Mouse (Mus musculus): ENCODE results near the gene Abcg5. TPM values are rescaled to one million over a fixed set of nuclear protein-coding genes. Genes with fewer than 3 reads are reported as not detected.

Abcg5 gene
- polyA plus RNA-seq, 1 experiment from 2014 or later: 0.47 TPM

- no peak for ATAC-seq (ENCODE audit: extremely low read depth, insufficient number of reproducible peaks, low FRiP score, low TSS enrichment)
- H3K9ac ChIP-seq: no peak overlapping the region
- H3K27me3 ChIP-seq (replicated peaks): no peaks in the 10 kb centered on the region
- H3K27ac ChIP-seq (replicated peaks): no peak overlapping the region
- H3K4me2 ChIP-seq: no peak overlapping the region
- 0 out of 2 replicates have a peak, but pooled peaks cover 6% of the 10 kb centered on the region for H3K4me1 ChIP-seq
- no peaks in the 10 kb centered on the region for H3K36me3 ChIP-seq
- H3K4me3 ChIP-seq: no peak overlapping the region
- 36% methylated on average over 5 of the region's 5 CpGs for WGBS
- no peaks in the 10 kb centered on the region for H3K9me3 ChIP-seq
Measured at GRCm38 (mm10) chr17:84658195-84658594, 24.6 kb downstream of the Abcg5 start.

- Histone ChIP-seq H3K4me2 (no peak overlapping the region), H3K9me3 (no peaks in the 10 kb centered on the region), H3K27ac (replicated peaks) (no peak overlapping the region), H3K4me1 (0 out of 2 replicates have a peak, but pooled peaks cover 6% of the 10 kb centered on the region), H3K36me3 (no peaks in the 10 kb centered on the region), H3K27me3 (replicated peaks) (no peaks in the 10 kb centered on the region), H3K9ac (no peak overlapping the region), H3K4me3 (no peak overlapping the region)
- no peak for ATAC-seq (ENCODE audit: extremely low read depth, insufficient number of reproducible peaks, low FRiP score, low TSS enrichment)
- 74% methylated on average over 7 of the region's 7 CpGs for WGBS
Measured at GRCm38 (mm10) chr17:84657782-84658181, 25.0 kb downstream of the Abcg5 start.

- H3K27ac ChIP-seq (replicated peaks): no peak overlapping the region
- no peak overlapping the region for H3K4me2 ChIP-seq
- no peak for ATAC-seq (ENCODE audit: extremely low read depth, insufficient number of reproducible peaks, low FRiP score, low TSS enrichment)
- no peaks in the 10 kb centered on the region for H3K9me3 ChIP-seq
- H3K36me3 ChIP-seq: no peaks in the 10 kb centered on the region
- WGBS: 77% methylated on average over 3 of the region's 3 CpGs
- H3K27me3 ChIP-seq (replicated peaks): no peaks in the 10 kb centered on the region
- no peak overlapping the region for H3K9ac ChIP-seq
- H3K4me1 ChIP-seq: 0 out of 2 replicates have a peak, but pooled peaks cover 6% of the 10 kb centered on the region
- no peak overlapping the region for H3K4me3 ChIP-seq
Measured at GRCm38 (mm10) chr17:84657422-84657732, 25.4 kb downstream of the Abcg5 start.

- WGBS: 74% methylated on average over 19 of the region's 19 CpGs
- Histone ChIP-seq H3K27me3 (replicated peaks) (no peaks in the 10 kb centered on the region), H3K27ac (replicated peaks) (no peak overlapping the region)
Measured at GRCm38 (mm10) chr17:84656653-84657421, 26.0 kb downstream of the Abcg5 start.

GRCm38 (mm10) chr17:84656205-84656604 lies 26.6 kb downstream of the Abcg5 start:
- no peak overlapping the region for H3K4me2 ChIP-seq
- no peak for ATAC-seq (ENCODE audit: extremely low read depth, insufficient number of reproducible peaks, low FRiP score, low TSS enrichment)
- WGBS: 71% methylated on average over 5 of the region's 5 CpGs
- no peak overlapping the region for H3K27ac ChIP-seq (replicated peaks)
- no peaks in the 10 kb centered on the region for H3K36me3 ChIP-seq
- H3K27me3 ChIP-seq (replicated peaks): no peaks in the 10 kb centered on the region
- no peaks in the 10 kb centered on the region for H3K9me3 ChIP-seq
- H3K9ac ChIP-seq: no peak overlapping the region
- peaks cover 4% of the 10 kb centered on the region for H3K4me1 ChIP-seq
- H3K4me3 ChIP-seq: no peak overlapping the region

More at GRCm38 (mm10) chr17:84656653-84657421, 26.0 kb downstream of the Abcg5 start:
- H3K9me3 ChIP-seq: no peaks in the 10 kb centered on the region
- H3K4me3 ChIP-seq: no peak overlapping the region
- 0 out of 2 replicates have a peak, but pooled peaks cover 3% of the 10 kb centered on the region for H3K4me1 ChIP-seq
- no peak overlapping the region for H3K9ac ChIP-seq
- H3K36me3 ChIP-seq: no peaks in the 10 kb centered on the region
- no peak for ATAC-seq (ENCODE audit: extremely low read depth, insufficient number of reproducible peaks, low FRiP score, low TSS enrichment)
- H3K4me2 ChIP-seq: no peak overlapping the region

- WGBS: 85% methylated on average over 9 of the region's 9 CpGs
- Histone ChIP-seq H3K27ac (replicated peaks) (no peak overlapping the region), H3K27me3 (replicated peaks) (no peaks in the 10 kb centered on the region), H3K9me3 (no peaks in the 10 kb centered on the region), H3K36me3 (no peaks in the 10 kb centered on the region), H3K9ac (no peak overlapping the region), H3K4me2 (no peak overlapping the region), H3K4me1 (peaks cover 4% of the 10 kb centered on the region), H3K4me3 (no peak overlapping the region)
- ATAC-seq (ENCODE audit: extremely low read depth, insufficient number of reproducible peaks, low FRiP score, low TSS enrichment): no peak
Measured at GRCm38 (mm10) chr17:84653544-84653943, 29.3 kb downstream of the Abcg5 start.

GRCm38 (mm10) chr17:84650302-84651017 lies 32.4 kb downstream of the Abcg5 start:
- no peak overlapping the region for H3K4me3 ChIP-seq
- no peaks in the 10 kb centered on the region for H3K36me3 ChIP-seq
- no peak for ATAC-seq (ENCODE audit: extremely low read depth, insufficient number of reproducible peaks, low FRiP score, low TSS enrichment)
- H3K9me3 ChIP-seq: no peaks in the 10 kb centered on the region
- H3K27me3 ChIP-seq (replicated peaks): no peaks in the 10 kb centered on the region
- no peak overlapping the region for H3K27ac ChIP-seq (replicated peaks)
- no peak overlapping the region for H3K4me2 ChIP-seq
- WGBS: 87% methylated on average over 9 of the region's 9 CpGs
- H3K4me1 ChIP-seq: peaks cover 8% of the 10 kb centered on the region
- H3K9ac ChIP-seq: no peak overlapping the region

- 72% methylated on average over 4 of the region's 4 CpGs for WGBS
- Histone ChIP-seq H3K9me3 (no peaks in the 10 kb centered on the region), H3K27me3 (replicated peaks) (no peaks in the 10 kb centered on the region), H3K9ac (no peak overlapping the region), H3K4me1 (peaks cover 33% of the 10 kb centered on the region), H3K4me3 (no peak overlapping the region), H3K4me2 (no peak overlapping the region), H3K36me3 (no peaks in the 10 kb centered on the region), H3K27ac (replicated peaks) (no peak overlapping the region)
- no peak for ATAC-seq (ENCODE audit: extremely low read depth, insufficient number of reproducible peaks, low FRiP score, low TSS enrichment)
Measured at GRCm38 (mm10) chr17:84647630-84648029, 35.2 kb downstream of the Abcg5 start.

GRCm38 (mm10) chr17:84646477-84646876 lies 36.3 kb downstream of the Abcg5 start:
- Histone ChIP-seq H3K9me3 (no peaks in the 10 kb centered on the region), H3K4me3 (no peak overlapping the region), H3K4me1 (peaks cover 31% of the 10 kb centered on the region), H3K27ac (replicated peaks) (no peak overlapping the region), H3K4me2 (no peak overlapping the region), H3K36me3 (no peaks in the 10 kb centered on the region), H3K27me3 (replicated peaks) (no peaks in the 10 kb centered on the region), H3K9ac (no peak overlapping the region)
- 60% methylated on average over 2 of the region's 2 CpGs for WGBS
- no peak for ATAC-seq (ENCODE audit: extremely low read depth, insufficient number of reproducible peaks, low FRiP score, low TSS enrichment)

- no peak for ATAC-seq (ENCODE audit: extremely low read depth, insufficient number of reproducible peaks, low FRiP score, low TSS enrichment)
- Histone ChIP-seq H3K4me3 (no peak overlapping the region), H3K27ac (replicated peaks) (no peak overlapping the region), H3K9ac (no peak overlapping the region), H3K4me1 (peaks cover 28% of the 10 kb centered on the region), H3K9me3 (no peaks in the 10 kb centered on the region), H3K36me3 (no peaks in the 10 kb centered on the region), H3K4me2 (no peak overlapping the region), H3K27me3 (replicated peaks) (no peaks in the 10 kb centered on the region)
- WGBS: 20% methylated on average over 4 of the region's 7 CpGs
Measured at GRCm38 (mm10) chr17:84645894-84646293, 36.9 kb downstream of the Abcg5 start.

- Histone ChIP-seq H3K4me1 (peaks cover 28% of the 10 kb centered on the region), H3K36me3 (no peaks in the 10 kb centered on the region), H3K9me3 (no peaks in the 10 kb centered on the region), H3K4me2 (no peak overlapping the region), H3K27me3 (replicated peaks) (no peaks in the 10 kb centered on the region), H3K27ac (replicated peaks) (no peak overlapping the region), H3K9ac (no peak overlapping the region), H3K4me3 (no peak overlapping the region)
- 40% methylated on average over 9 of the region's 9 CpGs for WGBS
- ATAC-seq (ENCODE audit: extremely low read depth, insufficient number of reproducible peaks, low FRiP score, low TSS enrichment): no peak
Measured at GRCm38 (mm10) chr17:84645119-84645518, 37.7 kb downstream of the Abcg5 start.
